Mouse (Mus musculus): Measurements from ENCODE around the gene Tefm.
A peak's percentile ranks its signal among the peaks of the same experiment; 100 is the strongest.

DNA sequence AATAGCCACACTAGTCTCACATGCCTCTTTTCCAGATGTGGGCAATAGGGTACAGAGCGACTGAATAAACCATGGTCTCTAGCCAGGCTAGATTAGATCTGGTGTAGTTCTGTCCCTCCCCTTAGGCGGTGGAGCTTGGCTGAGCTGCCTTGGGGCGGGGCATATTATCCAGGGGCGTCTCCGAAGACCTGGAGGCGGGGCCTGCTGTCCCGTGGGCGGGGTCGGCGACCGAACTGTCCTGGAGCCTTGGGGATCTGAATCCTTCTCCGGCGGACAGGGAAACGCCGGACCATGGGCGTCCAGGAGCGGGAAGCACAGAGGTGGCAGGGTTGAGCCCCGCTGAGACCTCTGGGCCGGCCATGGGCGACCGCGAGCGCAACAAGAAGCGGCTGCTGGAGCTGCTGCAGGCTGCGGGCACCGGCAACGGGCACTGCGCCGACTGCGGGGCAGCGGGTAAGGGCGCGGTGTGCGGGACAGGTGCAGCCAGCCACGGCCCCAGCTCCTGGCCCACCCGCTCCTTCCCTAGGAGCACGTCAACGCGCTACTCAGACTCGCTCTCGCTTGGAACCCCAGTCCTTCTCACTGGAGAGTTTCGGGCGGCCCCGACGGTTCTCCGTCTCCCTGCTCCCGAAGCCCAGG, 12.0 kb upstream of the Tefm start, which contains the start of gene Adap2:
- TF ChIP-seq POLR2A (IDR thresholded peaks at IDR 0.05; ENCODE audit: insufficient read depth, low read depth, low read length) (0 out of 2 replicates have a peak, but pooled peaks have one; percentile 32), CTCF (IDR thresholded peaks at IDR 0.05; ENCODE audit: insufficient read depth, low read depth, low read length) (no peak)
